Mouse (Mus musculus) c-Kit-positive CD71-positive TER-119-negative erythroid progenitor cells, embryonic 14.5 days (primary cell): Measurements from ENCODE around the gene Mtcp1.
A peak's percentile ranks its signal among the peaks of the same experiment; 100 is the strongest.

ENCODE experiments used
- DNase-seq: peaks from one replicate; pipeline ENCODE4 v3.0.0-alpha.2; 2013; ENCODE audit warnings: low read depth

Mtcp1 gene

GRCm38 (mm10) chrX:75415936-75416785, at the start of gene Mtcp1, which contains the start of the genes Cmc4 and Brcc3:
TSS of gene Mtcp1 (minus strand) at chrX:75416588.
TSS of gene Cmc4 (minus strand) at chrX:75416584.
TSS of gene Brcc3 (plus strand) at chrX:75416628.
- DNase-seq = peak; percentile 80

DNA sequence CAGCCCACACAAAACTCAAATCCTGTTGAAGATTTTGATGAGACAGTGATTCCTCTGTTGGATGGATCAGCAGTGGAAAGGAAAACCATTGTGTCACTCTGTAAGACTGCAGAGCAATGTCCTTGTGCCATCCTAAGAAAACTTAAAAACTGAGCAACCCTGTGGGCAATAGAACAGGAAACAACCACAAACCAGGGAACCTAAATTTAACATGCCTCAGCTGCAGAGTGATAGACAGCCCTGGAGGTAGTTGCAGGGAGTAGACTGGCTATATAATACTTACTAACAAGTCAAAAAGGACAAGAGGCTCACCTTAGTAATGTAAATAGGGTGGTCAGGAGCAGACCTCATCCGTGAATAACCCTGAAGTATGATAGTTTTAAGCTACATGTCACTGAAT, 38.2 kb upstream of the Mtcp1 start:
- DNase-seq = no peak

GRCm38 (mm10) chrX:75409711-75410110, 6.7 kb downstream of the Mtcp1 start:
- no peak for DNase-seq

GRCm38 (mm10) chrX:75403350-75403749, 13.0 kb downstream of the Mtcp1 start:
- DNase-seq = no peak

- DNase-seq = peak; percentile 32
Measured at GRCm38 (mm10) chrX:75402668-75403067, 13.7 kb downstream of the Mtcp1 start.

GRCm38 (mm10) chrX:75399471-75399870, 16.9 kb downstream of the Mtcp1 start:
- DNase-seq = no peak

DNA sequence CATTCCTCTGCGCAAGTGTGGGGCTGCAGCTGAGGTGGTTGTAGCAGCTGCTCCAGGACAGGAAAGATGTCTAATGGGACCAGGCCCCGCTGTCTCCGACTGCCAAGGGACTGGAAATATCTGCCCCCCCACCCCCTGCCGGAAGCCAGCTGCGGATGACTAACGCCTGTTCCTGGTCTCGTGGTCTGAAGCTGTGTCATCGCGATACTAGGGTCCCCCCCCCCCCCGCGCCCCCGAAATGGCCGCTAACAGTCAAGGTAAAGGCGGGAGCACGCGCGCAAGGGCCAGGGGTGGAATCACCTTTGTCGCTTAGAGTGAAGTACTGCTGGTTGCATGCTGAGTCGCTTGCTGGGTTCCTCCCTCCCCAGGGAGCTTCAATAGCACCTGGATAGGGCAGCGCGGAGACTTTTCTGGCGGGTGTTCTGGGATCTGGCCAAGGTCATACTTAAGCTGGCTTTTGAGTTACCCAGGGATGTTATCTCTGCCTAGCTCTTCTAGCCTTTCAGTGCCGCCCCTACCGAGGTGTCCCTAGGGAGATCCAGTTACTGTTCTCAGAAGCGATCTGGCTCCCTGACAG, 34.1 kb downstream of the Mtcp1 start, which contains the start of the genes Fundc2 and F8:
Fundc2 (plus strand) TSS at position 205 of the 577 bp plus-strand sequence.
F8 (minus strand) TSS at position 421 of the 577 bp plus-strand sequence.
- DNase-seq = peak; percentile 53

DNA sequence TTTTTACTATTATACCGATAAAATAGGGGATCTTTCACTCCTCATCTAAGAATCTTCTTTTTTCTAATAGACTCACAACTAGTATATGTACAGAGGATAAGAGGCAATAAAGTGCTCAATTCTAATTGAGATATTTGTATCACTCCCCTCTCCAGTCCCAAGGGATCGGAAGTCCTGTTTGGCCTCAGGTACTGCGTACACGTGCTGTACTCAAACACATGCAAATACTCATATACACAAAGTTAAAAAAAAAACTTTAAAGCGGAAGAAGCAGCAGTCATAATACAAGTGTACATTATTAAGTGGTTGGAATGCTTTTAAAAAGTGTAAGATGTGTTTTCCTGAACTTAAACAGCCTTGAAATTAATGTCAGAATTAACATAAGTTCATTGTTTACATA, 34.7 kb downstream of the Mtcp1 start:
- DNase-seq = no peak

- no peak for DNase-seq
Measured at GRCm38 (mm10) chrX:75381176-75381575, 35.2 kb downstream of the Mtcp1 start.

DNA sequence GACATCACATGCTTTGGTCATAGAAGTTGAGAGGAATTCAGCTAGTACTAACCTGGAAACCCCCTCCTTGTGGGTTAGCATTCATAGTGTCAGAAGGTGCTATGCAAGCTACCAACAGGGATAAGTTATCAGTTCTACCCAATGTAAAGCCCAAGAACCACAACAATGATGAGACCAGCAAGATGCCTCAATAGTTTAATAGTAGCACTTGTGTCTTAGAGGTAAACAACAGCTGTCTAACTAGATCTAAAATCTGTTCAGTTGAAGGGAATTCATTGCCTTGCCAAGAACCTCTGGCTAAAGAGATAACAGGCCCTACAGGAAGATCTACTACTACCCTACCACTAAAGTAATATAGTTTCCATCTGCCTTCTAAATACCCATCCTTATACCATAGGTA, 39.6 kb downstream of the Mtcp1 start:
- peak; percentile 5 for DNase-seq

DNA sequence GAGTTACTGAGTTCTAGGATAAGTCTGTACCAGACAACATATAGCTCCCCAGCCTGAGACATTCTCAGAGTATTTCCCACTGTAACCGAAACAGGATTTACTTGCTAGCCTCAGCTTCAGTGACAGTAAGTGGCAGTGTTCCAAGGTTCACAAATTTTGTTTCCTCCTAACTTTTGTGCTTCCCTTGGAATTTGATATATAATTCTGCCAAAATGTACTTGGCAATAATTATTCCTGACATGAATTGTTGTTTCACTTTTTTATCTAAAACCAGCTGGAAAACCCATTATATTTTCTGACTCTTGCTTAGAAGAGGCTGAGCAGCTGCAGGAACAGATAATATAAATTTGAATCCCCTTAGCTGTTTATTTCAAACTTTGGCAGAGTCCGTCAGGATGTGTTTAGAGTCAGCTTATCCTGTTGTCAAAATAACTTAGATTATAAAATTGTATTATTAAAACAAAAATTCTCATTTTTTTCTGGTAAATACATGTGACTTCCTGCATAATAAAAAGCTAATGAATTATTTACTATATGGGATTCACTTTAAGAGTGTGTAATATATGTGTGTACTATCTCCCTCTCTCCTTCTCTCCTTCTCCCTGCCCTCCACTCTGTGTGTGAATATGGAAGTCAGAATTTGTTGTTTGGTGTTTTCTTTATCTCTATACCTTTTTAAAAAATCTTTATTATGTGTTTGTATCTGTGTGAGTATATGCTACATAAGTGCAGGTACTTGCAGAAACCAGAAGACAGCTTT, 43.5 kb downstream of the Mtcp1 start:
- DNase-seq = no peak

DNA sequence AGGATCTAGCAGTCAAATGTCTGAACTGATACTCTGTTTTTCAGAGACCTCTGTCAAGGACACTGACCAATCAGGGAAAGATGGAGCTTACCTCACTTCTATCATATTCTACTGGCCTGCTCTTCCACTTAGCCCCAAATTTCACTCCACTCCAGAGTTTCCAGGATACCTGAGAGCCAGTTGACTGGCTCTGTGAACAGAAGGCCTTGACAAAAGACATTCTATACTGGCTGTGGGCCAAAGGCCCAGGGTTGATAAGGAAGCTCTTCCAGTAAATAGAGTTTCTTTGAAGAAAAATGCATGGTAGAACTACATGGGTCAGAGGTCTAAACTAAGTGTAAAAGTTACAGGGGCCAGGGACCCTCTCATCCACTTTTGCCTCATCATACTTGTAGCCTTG, 46.2 kb downstream of the Mtcp1 start:
- peak; percentile 10 for DNase-seq
